ENCODE assay signal across 10 mouse cellular contexts in genomic region chr7:114065407-114066185, GRCm38 (mm10). TPM values are rescaled to one million over a fixed set of nuclear protein-coding genes. Genes with fewer than 3 reads are reported as not detected.
DNase-seq lines count a peak whose midpoint lies in the region; ATAC-seq and TF ChIP-seq lines count a peak whose summit lies in the region.
"Had no signal": no experiment of that assay in that cellular context is flagged by ENCODE, and none has a peak within 500 bp of the region (broad histone marks: within the 10 kb centered on the region; RNA-seq: fewer than 3 reads in every experiment).

No protein-coding gene starts in this region.

- peak overlapping the region; percentile 65 for H3K27ac ChIP-seq in heart, embryonic 15.5 days
- H3K27ac ChIP-seq in midbrain, embryonic 16.5 days (ENCODE audit: low read length), result no peak overlapping the region
- H3K27ac ChIP-seq in midbrain, embryonic 14.5 days (replicated peaks; ENCODE audit: low read depth, low read length), result no peak overlapping the region
- H3K27ac ChIP-seq in kidney, postnatal 0 days, result peak overlapping the region; percentile 72
- H3K27ac ChIP-seq in stomach, embryonic 16.5 days (ENCODE audit: low read length), result peak overlapping the region; percentile 76
- H3K27ac ChIP-seq: hindbrain, postnatal 0 days; midbrain, embryonic 12.5 days had no signal

- no peak overlapping the region for H3K4me2 ChIP-seq in heart, embryonic 15.5 days
- H3K4me2 ChIP-seq in midbrain, embryonic 16.5 days (ENCODE audit: low read length), result no peak overlapping the region
- H3K4me2 ChIP-seq in midbrain, embryonic 14.5 days (ENCODE audit: low read length), result no peak overlapping the region
- H3K4me2 ChIP-seq in kidney, postnatal 0 days (ENCODE audit: low read length), result peak overlapping the region; percentile 57; the same call in 1 of the 2 replicates
- 0 out of 2 replicates have a peak overlapping the region, but pooled peaks have one; percentile 69 for H3K4me2 ChIP-seq in stomach, embryonic 16.5 days (ENCODE audit: low read depth, low read length)

- 0 out of 2 replicates have a peak, but pooled peaks cover 5% of the 10 kb centered on the region for H3K36me3 ChIP-seq in heart, embryonic 15.5 days
- no peaks in the 10 kb centered on the region for H3K36me3 ChIP-seq in midbrain, embryonic 16.5 days (ENCODE audit: control insufficient read depth, insufficient read depth, low read length)
- no peaks in the 10 kb centered on the region for H3K36me3 ChIP-seq in midbrain, embryonic 14.5 days (ENCODE audit: control insufficient read depth, insufficient read depth, low read length)
- H3K36me3 ChIP-seq in kidney, postnatal 0 days (ENCODE audit: insufficient read depth, low read length), result no peaks in the 10 kb centered on the region
- H3K36me3 ChIP-seq in stomach, embryonic 16.5 days (ENCODE audit: control insufficient read depth, insufficient read depth, low read length), result no peaks in the 10 kb centered on the region
- H3K36me3 ChIP-seq: midbrain, embryonic 12.5 days had no signal

- intact Hi-C loops in heart, postnatal 36 days (cut with DNase I), result no loop called here

- no peaks in the 10 kb centered on the region for H3K9me3 ChIP-seq in heart, embryonic 15.5 days (replicated peaks)
- no peaks in the 10 kb centered on the region for H3K9me3 ChIP-seq in midbrain, embryonic 16.5 days (replicated peaks; ENCODE audit: control insufficient read depth, low read length, poor library complexity, severe bottlenecking)
- H3K9me3 ChIP-seq in midbrain, embryonic 14.5 days (ENCODE audit: control insufficient read depth, low read length), result no peaks in the 10 kb centered on the region
- H3K9me3 ChIP-seq in kidney, postnatal 0 days (replicated peaks; ENCODE audit: low read length), result no peaks in the 10 kb centered on the region
- no peaks in the 10 kb centered on the region for H3K9me3 ChIP-seq in stomach, embryonic 16.5 days (replicated peaks; ENCODE audit: control insufficient read depth, low read length)
- H3K9me3 ChIP-seq: midbrain, embryonic 12.5 days had no signal

- no peak overlapping the region for H3K9ac ChIP-seq in heart, embryonic 15.5 days
- peak overlapping the region; percentile 25; the same call in 1 of the 2 replicates for H3K9ac ChIP-seq in midbrain, embryonic 16.5 days (ENCODE audit: low read depth, low read length)
- H3K9ac ChIP-seq in midbrain, embryonic 14.5 days (replicated peaks; ENCODE audit: low read length), result no peak overlapping the region
- H3K9ac ChIP-seq in kidney, postnatal 0 days (ENCODE audit: low read depth, low read length), result no peak overlapping the region
- peak overlapping the region; percentile 49; the same call in 1 of the 2 replicates for H3K9ac ChIP-seq in stomach, embryonic 16.5 days (ENCODE audit: low read length)
- H3K9ac ChIP-seq: midbrain, embryonic 12.5 days had no signal

- WGBS in heart, embryonic 15.5 days, result 29% methylated on average over 11 of the region's 11 CpGs
- WGBS in midbrain, embryonic 16.5 days, result 29% methylated on average over 11 of the region's 11 CpGs
- 32% methylated on average over 11 of the region's 11 CpGs for WGBS in midbrain, embryonic 14.5 days
- WGBS in kidney, postnatal 0 days, result 44% methylated on average over 11 of the region's 11 CpGs
- 33% methylated on average over 11 of the region's 11 CpGs for WGBS in stomach, embryonic 16.5 days

- DNase-seq in heart, postnatal 36 days, result no peak
- DNase-seq in midbrain, embryonic 14.5 days, result no peak
- DNase-seq in kidney, postnatal 0 days (ENCODE audit: low spot score), result peak; percentile 32
- no peak for DNase-seq in spleen, postnatal 36 days (ENCODE audit: low spot score in 2 of 2)
- no peak for DNase-seq in cerebellum, adult 11-12 months

- peak; percentile 63 for ATAC-seq in heart, embryonic 15.5 days (replicated peaks; ENCODE audit: insufficient number of reproducible peaks, insufficient read depth, low FRiP score, low read depth)
- no peak for ATAC-seq in midbrain, embryonic 16.5 days
- no peak for ATAC-seq in midbrain, embryonic 14.5 days (ENCODE audit: low FRiP score, low TSS enrichment)
- ATAC-seq in kidney, postnatal 0 days (replicated peaks; ENCODE audit: low FRiP score, low read depth), result no peak
- ATAC-seq in stomach, embryonic 16.5 days (ENCODE audit: insufficient read depth, low FRiP score), result 0 out of 2 replicates have a peak, but pooled peaks have one; percentile 48

- no peak for TF ChIP-seq CTCF in kidney, postnatal 0 days (IDR thresholded peaks at IDR 0.05; ENCODE audit: low read depth)

- H3K4me1 ChIP-seq in heart, embryonic 15.5 days (replicated peaks), result peaks cover 43% of the 10 kb centered on the region
- H3K4me1 ChIP-seq in midbrain, embryonic 16.5 days (ENCODE audit: control insufficient read depth, insufficient read depth, low read length), result peaks cover 9% of the 10 kb centered on the region
- H3K4me1 ChIP-seq in midbrain, embryonic 14.5 days (ENCODE audit: control insufficient read depth, insufficient read depth, low read length), result peaks cover 5% of the 10 kb centered on the region; the same call in 1 of the 2 replicates
- peaks cover 18% of the 10 kb centered on the region for H3K4me1 ChIP-seq in kidney, postnatal 0 days (replicated peaks; ENCODE audit: insufficient read depth, low read length)
- H3K4me1 ChIP-seq in stomach, embryonic 16.5 days (ENCODE audit: control insufficient read depth, insufficient read depth, low read length), result peaks cover 17% of the 10 kb centered on the region

- H3K4me3 ChIP-seq in heart, embryonic 15.5 days, result no peak overlapping the region
- no peak overlapping the region for H3K4me3 ChIP-seq in midbrain, embryonic 16.5 days (ENCODE audit: low read depth, low read length)
- no peak overlapping the region for H3K4me3 ChIP-seq in midbrain, embryonic 14.5 days (replicated peaks; ENCODE audit: low read depth, low read length)
- H3K4me3 ChIP-seq in kidney, postnatal 0 days (replicated peaks; ENCODE audit: low read depth, low read length), result no peak overlapping the region
- H3K4me3 ChIP-seq in stomach, embryonic 16.5 days (replicated peaks; ENCODE audit: low read length), result no peak overlapping the region
- H3K4me3 ChIP-seq: midbrain, embryonic 12.5 days had no signal

- H3K27me3 ChIP-seq in heart, embryonic 15.5 days, result no peaks in the 10 kb centered on the region
- H3K27me3 ChIP-seq in midbrain, embryonic 16.5 days (ENCODE audit: control insufficient read depth, insufficient read depth, low read depth, low read length), result no peaks in the 10 kb centered on the region
- H3K27me3 ChIP-seq in midbrain, embryonic 14.5 days (ENCODE audit: control insufficient read depth, insufficient read depth, low read length), result no peaks in the 10 kb centered on the region
- H3K27me3 ChIP-seq in kidney, postnatal 0 days (ENCODE audit: insufficient read depth, low read length), result no peaks in the 10 kb centered on the region
- H3K27me3 ChIP-seq in stomach, embryonic 16.5 days (ENCODE audit: control insufficient read depth, insufficient read depth, low read length), result no peaks in the 10 kb centered on the region
- H3K27me3 ChIP-seq: midbrain, embryonic 12.5 days had no signal

RNA-seq across cellular contexts. Expression of gene Rras2, which starts 52.0 kb away (rescaled TPM):
- polyA plus RNA-seq in heart, embryonic 15.5 days (2015; fragmentation: Nextera tagmentation; extraction: Ambion mirVana), result 44.1 and 44.6 TPM in 2 replicates
- 10 to 100 TPM; 48.5 to 51.6 TPM for total RNA-seq in heart, postnatal 36 days (2021)
- 24.7 and 26.8 TPM in 2 replicates for polyA plus RNA-seq in midbrain, embryonic 16.5 days (2015; fragmentation: Nextera tagmentation; extraction: Ambion mirVana)
- 18.2 and 23.9 TPM in 2 replicates for polyA plus RNA-seq in midbrain, embryonic 14.5 days (2014; fragmentation: Nextera tagmentation; extraction: Ambion mirVana)
- polyA plus RNA-seq in kidney, postnatal 0 days (2015; fragmentation: Nextera tagmentation; extraction: Ambion mirVana), result 46.3 and 51.2 TPM in 2 replicates
- polyA plus RNA-seq in stomach, embryonic 16.5 days (2015; fragmentation: Nextera tagmentation; extraction: Ambion mirVana), result 19.5 and 22.9 TPM in 2 replicates

Comparison
In these comparisons a context has a peak if more than half of its experiments do, and no peak if none do; other contexts are left out.
1. H3K9ac ChIP-seq: peak in midbrain, embryonic 16.5 days (single experiment) and stomach, embryonic 16.5 days (single experiment); none in heart, embryonic 15.5 days (single experiment), midbrain, embryonic 14.5 days (single experiment) and kidney, postnatal 0 days (single experiment).
2. ATAC-seq: peak in heart, embryonic 15.5 days (single experiment) and stomach, embryonic 16.5 days (single experiment); none in midbrain, embryonic 16.5 days (single experiment), midbrain, embryonic 14.5 days (single experiment) and kidney, postnatal 0 days (single experiment).
3. H3K27ac ChIP-seq: peak in heart, embryonic 15.5 days (single experiment), kidney, postnatal 0 days (single experiment) and stomach, embryonic 16.5 days (single experiment); none in midbrain, embryonic 16.5 days (single experiment) and midbrain, embryonic 14.5 days (single experiment).
4. H3K4me2 ChIP-seq: peak in kidney, postnatal 0 days (single experiment) and stomach, embryonic 16.5 days (single experiment); none in heart, embryonic 15.5 days (single experiment), midbrain, embryonic 16.5 days (single experiment) and midbrain, embryonic 14.5 days (single experiment).